Mouse (Mus musculus): ENCODE data around the gene Padi1.

- TF ChIP-seq CTCF (IDR thresholded peaks at IDR 0.05; ENCODE audit: low read depth, low read length) = no peak
- TF ChIP-seq POLR2A (IDR thresholded peaks at IDR 0.05; ENCODE audit: borderline replicate concordance, low read depth, low read length) = no peak
Measured at GRCm38 (mm10) chr4:140804601-140805000, 41.0 kb downstream of the Padi1 start.
